ENCODE assay signal across 9 mouse cellular contexts in genomic region chr1:133716464-133716863, GRCm38 (mm10). TPM values are rescaled to one million over a fixed set of nuclear protein-coding genes. Genes with fewer than 3 reads are reported as not detected.
DNase-seq lines count a peak whose midpoint lies in the region; ATAC-seq and TF ChIP-seq lines count a peak whose summit lies in the region.
"Had no signal": no experiment of that assay in that cellular context is flagged by ENCODE, and none has a peak within 500 bp of the region (broad histone marks: within the 10 kb centered on the region; RNA-seq: fewer than 3 reads in every experiment).

No protein-coding gene starts in this region.

- H3K4me1 ChIP-seq in MEL (ENCODE audit: control insufficient read depth in 1 of 2, insufficient read depth in 2 of 2, low read length in 2 of 2), result peaks cover 0 to 2% of the 10 kb centered on the region in 2 experiments; a peak in 2 of 4 replicates
- H3K4me1 ChIP-seq in forebrain, embryonic 10.5 days, result peaks cover 28% of the 10 kb centered on the region

- TF ChIP-seq RAD21 in MEL (IDR thresholded peaks at IDR 0.05; ENCODE audit: low read depth, low read length), result peak; percentile 40

- peak; percentile 75 for TF ChIP-seq CTCF in layer of hippocampus, adult 2 months (conservative IDR thresholded peaks at IDR 0.05)
- TF ChIP-seq CTCF in MEL (IDR thresholded peaks at IDR 0.05 in 2 of 3, conservative IDR thresholded peaks at IDR 0.05 in 1 of 3; ENCODE audit: control insufficient read depth in 1 of 3, insufficient read depth in 1 of 3, low read depth in 2 of 3, low read length in 3 of 3, poor library complexity in 1 of 3, severe bottlenecking in 1 of 3), result peak; percentile 78 to 87 (median 82)

- H3K4me3 ChIP-seq in layer of hippocampus, adult 2 months, result no peak overlapping the region
- H3K4me3 ChIP-seq in MEL (ENCODE audit: control insufficient read depth in 1 of 2, insufficient read depth in 1 of 2, low read depth in 2 of 2, low read length in 2 of 2), result no peak overlapping the region
- no peak overlapping the region for H3K4me3 ChIP-seq in forebrain, embryonic 10.5 days

- H3K27ac ChIP-seq in layer of hippocampus, adult 2 months, result no peak overlapping the region
- H3K27ac ChIP-seq in MEL (ENCODE audit: control insufficient read depth, low read depth, low read length), result no peak overlapping the region
- no peak overlapping the region for H3K27ac ChIP-seq in forebrain, embryonic 10.5 days

- no peak for TF ChIP-seq EP300 in MEL (IDR thresholded peaks at IDR 0.05; ENCODE audit: low read depth in 1 of 2, low read length in 2 of 2)

- DNase-seq in layer of hippocampus, adult 2 months (ENCODE audit: low spot score in 2 of 2), result no peak
- DNase-seq in layer of hippocampus, adult 9-11 months, result no peak
- peak; percentile 69 for DNase-seq in MEL (ENCODE audit: low read depth, low spot score)
- peak; percentile 80 to 82 for DNase-seq in kidney, postnatal 4 days
- DNase-seq in retina, postnatal 1 day, result peak; percentile 51
- DNase-seq in frontal cortex, postnatal 14 days (ENCODE audit: low spot score in 2 of 2), result no peak
- no peak for DNase-seq in forebrain, embryonic 10.5 days (ENCODE audit: extremely low spot score, low spot score)

- H3K9me3 ChIP-seq in MEL (replicated peaks; ENCODE audit: insufficient read depth, low read length), result no peaks in the 10 kb centered on the region
- no peaks in the 10 kb centered on the region for H3K9me3 ChIP-seq in forebrain, embryonic 10.5 days

- 25% methylated on average over 7 of the region's 7 CpGs for WGBS in forebrain, embryonic 10.5 days

- no peak for TF ChIP-seq POLR2A in MEL (IDR thresholded peaks at IDR 0.05; ENCODE audit: control insufficient read depth in 1 of 2, insufficient read depth in 1 of 2, low read depth in 1 of 2, low read length in 2 of 2, poor library complexity in 1 of 2)

- H3K79me2 ChIP-seq in MEL (ENCODE audit: control insufficient read depth, insufficient read depth, low read length, poor library complexity), result no peaks in the 10 kb centered on the region

- no peak overlapping the region for H3K9ac ChIP-seq in MEL (ENCODE audit: control insufficient read depth, low read depth, low read length, poor library complexity, severe bottlenecking)

- no peaks in the 10 kb centered on the region for H3K27me3 ChIP-seq in MEL (ENCODE audit: control insufficient read depth in 1 of 2, insufficient read depth in 2 of 2, low read length in 2 of 2)
- no peaks in the 10 kb centered on the region for H3K27me3 ChIP-seq in forebrain, embryonic 10.5 days (ENCODE audit: poor library complexity, severe bottlenecking)

- peaks cover 0 to under 1% of the 10 kb centered on the region in 2 experiments; a peak in 3 of 4 replicates for H3K36me3 ChIP-seq in MEL (ENCODE audit: control insufficient read depth in 1 of 2, insufficient read depth in 2 of 2, low read length in 2 of 2)
- no peaks in the 10 kb centered on the region for H3K36me3 ChIP-seq in forebrain, embryonic 10.5 days (replicated peaks)

- peak; percentile 60; the same call in 1 of the 2 replicates for ATAC-seq in common myeloid progenitor, adult 5-6 weeks (replicated peaks; ENCODE audit: low read depth, poor library complexity, severe bottlenecking)

TF ChIP-seq in MEL, 35 proteins besides CTCF, POLR2A, EP300 and RAD21:
- TF ChIP-seq MAX (IDR thresholded peaks at IDR 0.05; ENCODE audit: low read length) (no peak), HCFC1 (IDR thresholded peaks at IDR 0.05; ENCODE audit: low read depth, low read length) (no peak), TAL1 (IDR thresholded peaks at IDR 0.05; ENCODE audit: low read length) (no peak), ZKSCAN1 (IDR thresholded peaks at IDR 0.05; ENCODE audit: low read depth, low read length) (no peak), NELFE (IDR thresholded peaks at IDR 0.05; ENCODE audit: low read depth, low read length) (no peak), MEF2A (IDR thresholded peaks at IDR 0.05; ENCODE audit: extremely low read depth, insufficient replicate concordance, low read depth, low read length, poor library complexity, severe bottlenecking) (no peak), MYC (IDR thresholded peaks at IDR 0.05; ENCODE audit: low read depth, low read length) (no peak), SMC3 (IDR thresholded peaks at IDR 0.05; ENCODE audit: low read depth, low read length) (peak; percentile 42), MAZ (IDR thresholded peaks at IDR 0.05; ENCODE audit: low read depth, low read length) (no peak), ZC3H11A (IDR thresholded peaks at IDR 0.05; ENCODE audit: low read depth, low read length) (0 out of 2 replicates have a peak, but pooled peaks have one; percentile 8), ETS1 (IDR thresholded peaks at IDR 0.05; ENCODE audit: low read depth, low read length) (no peak), USF2 (IDR thresholded peaks at IDR 0.05; ENCODE audit: borderline replicate concordance in 1 of 2, insufficient read depth in 1 of 2, low read depth in 1 of 2, low read length in 2 of 2) (no peak), MXI1 (IDR thresholded peaks at IDR 0.05; ENCODE audit: low read depth, low read length) (no peak), MAFK (IDR thresholded peaks at IDR 0.05; ENCODE audit: borderline replicate concordance, low read depth, low read length) (no peak)

RNA-seq across cellular contexts. Expression of gene Lax1, which starts 26.6 kb away (rescaled TPM):
- under 1 TPM in 1 of 2 experiments, not detected in 1; 0.15 TPM for total RNA-seq in layer of hippocampus, adult 2 months (2021)
- not detected in 2 replicates for total RNA-seq in MEL (2012; rRNA removed)
- polyA plus RNA-seq in MEL (2012; ENCODE audit: insufficient read depth in 1 of 2, insufficient read length in 2 of 2, low read depth in 1 of 2, low replicate concordance in 2 of 2, missing spikeins in 1 of 2), result under 1 TPM in 1 of 2 experiments, not detected in 1; 0.04 TPM
- 1.5 and 7.8 TPM in 2 replicates for total RNA-seq in common myeloid progenitor, adult 5-6 weeks (2017)
- polyA plus RNA-seq in forebrain, embryonic 10.5 days (2016; fragmentation: Nextera tagmentation; extraction: Ambion mirVana), result 0.44 and 0.93 TPM in 2 replicates

RNA-seq across cellular contexts. Expression of gene Gm38394, which starts 55.3 kb away (rescaled TPM):
- 10 to 100 TPM; 23.9 to 28.0 TPM for total RNA-seq in layer of hippocampus, adult 2 months (2021)
- total RNA-seq in MEL (2012; rRNA removed), result 0.92 and 1.0 TPM in 2 replicates
- polyA plus RNA-seq in MEL (2012; ENCODE audit: insufficient read depth in 1 of 2, insufficient read length in 2 of 2, low read depth in 1 of 2, low replicate concordance in 2 of 2, missing spikeins in 1 of 2), result 1 to 10 TPM in 1 of 2 experiments, not detected in 1; 5.2 TPM
- total RNA-seq in common myeloid progenitor, adult 5-6 weeks (2017), result 12.5 and 13.7 TPM in 2 replicates
- polyA plus RNA-seq in forebrain, embryonic 10.5 days (2016; fragmentation: Nextera tagmentation; extraction: Ambion mirVana), result 4.3 and 4.4 TPM in 2 replicates

RNA-seq across cellular contexts. Expression of gene Zbed6, which starts 55.8 kb away (rescaled TPM):
- total RNA-seq in layer of hippocampus, adult 2 months (2021), result 10 to 100 TPM in 1 of 2 experiments, 1 to 10 TPM in 1; 8.0 to 12.9 TPM
- total RNA-seq in MEL (2012; rRNA removed), result 2.1 and 2.4 TPM in 2 replicates
- polyA plus RNA-seq in MEL (2012; ENCODE audit: insufficient read depth in 1 of 2, insufficient read length in 2 of 2, low read depth in 1 of 2, low replicate concordance in 2 of 2, missing spikeins in 1 of 2), result 10 to 100 TPM in 1 of 2 experiments, 1 to 10 TPM in 1; 1.4 to 48.2 TPM
- total RNA-seq in common myeloid progenitor, adult 5-6 weeks (2017), result 15.1 and 22.3 TPM in 2 replicates
- not detected in 2 replicates for polyA plus RNA-seq in forebrain, embryonic 10.5 days (2016; fragmentation: Nextera tagmentation; extraction: Ambion mirVana)
- polyA plus RNA-seq: liver, embryonic 16.5 days had no signal

Comparison
In these comparisons a context has a peak if more than half of its experiments do, and no peak if none do; other contexts are left out.
1. DNase-seq: peak in MEL (single experiment), kidney, postnatal 4 days (2 of 2) and retina, postnatal 1 day (single experiment); none in layer of hippocampus, adult 2 months (0 of 2), layer of hippocampus, adult 9-11 months (single experiment), frontal cortex, postnatal 14 days (0 of 2) and forebrain, embryonic 10.5 days (single experiment).